Mouse (Mus musculus) liver, embryonic 16.5 days (tissue): ENCODE measurements around the gene Vmn1r191. TPM values are rescaled to one million over a fixed set of nuclear protein-coding genes. Genes with fewer than 3 reads are reported as not detected.

Experiments used
- microRNA-seq: library from miRNA; unstranded; fragments of <30 nt; microRNA quantifications from one replicate; pipeline ENCODE4, GENCODE M21; 2016
- polyA plus RNA-seq: library from polyadenylated mRNA; unstranded; fragments of >200 nt; fragmentation: Nextera tagmentation; extraction: Ambion mirVana; gene quantifications from 2 replicates; pipeline ENCODE4 v1.2.1, GENCODE M21; 2015

The Vmn1r191 gene
- polyA plus RNA-seq, 1 experiment from 2014 or later, result not detected

Small RNAs within 50 kb of the gene (microRNA-seq; reads per million reads assigned to microRNA genes)
- gene Gm23282, result not detected
- not detected for gene Gm25084

Other genes with a start within 250 kb of the Vmn1r191 start
- gene Zfp184, start 238.9 kb downstream of the Vmn1r191 start, polyA plus RNA-seq, result 0.55 and 0.56 TPM in 2 replicates
- gene Pom121l2, start 202.8 kb downstream of the Vmn1r191 start, polyA plus RNA-seq, result not detected in 2 replicates
- gene Prss16, start 174.2 kb downstream of the Vmn1r191 start, polyA plus RNA-seq, result 0.54 and 0.72 TPM in 2 replicates
- 13.7 and 18.8 TPM in 2 replicates for gene Hist1h2ah, start 148.4 kb downstream of the Vmn1r191 start, polyA plus RNA-seq
- 2.9 and 4.7 TPM in 2 replicates for gene Hist1h2bk, start 148.1 kb downstream of the Vmn1r191 start, polyA plus RNA-seq
- 47.5 and 58.3 TPM in 2 replicates for gene Hist1h4i, start 142.6 kb downstream of the Vmn1r191 start, polyA plus RNA-seq
- gene Hist1h2ag, start 141.0 kb downstream of the Vmn1r191 start, polyA plus RNA-seq, result 13.1 and 20.8 TPM in 2 replicates
- 13.4 and 22.7 TPM in 2 replicates for gene Hist1h2bj, start 140.8 kb downstream of the Vmn1r191 start, polyA plus RNA-seq
- gene Vmn1r188, start 99.5 kb downstream of the Vmn1r191 start, polyA plus RNA-seq, result not detected in 2 replicates
- not detected in 2 replicates for gene Vmn1r189, start 78.1 kb downstream of the Vmn1r191 start, polyA plus RNA-seq
- not detected in 2 replicates for gene Vmn1r192, start 7.2 kb upstream of the Vmn1r191 start, polyA plus RNA-seq
- not detected in 2 replicates for gene Vmn1r193, start 39.2 kb upstream of the Vmn1r191 start, polyA plus RNA-seq
- not detected in 2 replicates for gene Vmn1r194, start 60.2 kb upstream of the Vmn1r191 start, polyA plus RNA-seq
- gene Vmn1r195, start 86.6 kb upstream of the Vmn1r191 start, polyA plus RNA-seq, result not detected in 2 replicates
- not detected in 2 replicates for gene Vmn1r196, start 106.0 kb upstream of the Vmn1r191 start, polyA plus RNA-seq
- gene Vmn1r197, start 140.6 kb upstream of the Vmn1r191 start, polyA plus RNA-seq, result not detected in 2 replicates
- gene Vmn1r198, start 166.4 kb upstream of the Vmn1r191 start, polyA plus RNA-seq, result not detected in 2 replicates
- not detected in 2 replicates for gene Vmn1r199, start 195.8 kb upstream of the Vmn1r191 start, polyA plus RNA-seq
- not detected in 2 replicates for gene Vmn1r200, start 206.4 kb upstream of the Vmn1r191 start, polyA plus RNA-seq